Mouse (Mus musculus): ENCODE measurements around the gene Kcnd3. TPM values are rescaled to one million over a fixed set of nuclear protein-coding genes. Genes with fewer than 3 reads are reported as not detected.

The Kcnd3 gene
- polyA plus RNA-seq, 1 experiment: 21.2 TPM

GRCm38 (mm10) chr3:105590056-105590672 lies 138.0 kb downstream of the Kcnd3 start:
- H3K4me3 ChIP-seq (ENCODE audit: insufficient read depth, low read length): no peak overlapping the region
- H3K27ac ChIP-seq (ENCODE audit: insufficient read depth, low read length): no peak overlapping the region
- peaks cover 1% of the 10 kb centered on the region; the same call in 1 of the 2 replicates for H3K4me1 ChIP-seq (ENCODE audit: control insufficient read depth, insufficient read depth, low read length)
- TF ChIP-seq POLR2A (IDR thresholded peaks at IDR 0.05; ENCODE audit: extremely low read depth, insufficient read depth, low read length) (no peak), CTCF (IDR thresholded peaks at IDR 0.05; ENCODE audit: extremely low read depth, insufficient read depth, low read length) (no peak)

GRCm38 (mm10) chr3:105591766-105592165 lies 139.6 kb downstream of the Kcnd3 start:
- Histone ChIP-seq H3K27ac (ENCODE audit: insufficient read depth, low read length) (no peak overlapping the region), H3K4me3 (ENCODE audit: insufficient read depth, low read length) (no peak overlapping the region), H3K4me1 (ENCODE audit: control insufficient read depth, insufficient read depth, low read length) (no peaks in the 10 kb centered on the region; the same call in 1 of the 2 replicates)
- TF ChIP-seq CTCF (IDR thresholded peaks at IDR 0.05; ENCODE audit: extremely low read depth, insufficient read depth, low read length): no peak

- Histone ChIP-seq H3K4me1 (ENCODE audit: control insufficient read depth, insufficient read depth, low read length) (no peaks in the 10 kb centered on the region; the same call in 1 of the 2 replicates), H3K27ac (ENCODE audit: insufficient read depth, low read length) (no peak overlapping the region), H3K4me3 (ENCODE audit: insufficient read depth, low read length) (no peak overlapping the region)
- TF ChIP-seq CTCF (IDR thresholded peaks at IDR 0.05; ENCODE audit: extremely low read depth, insufficient read depth, low read length) (no peak), POLR2A (IDR thresholded peaks at IDR 0.05; ENCODE audit: extremely low read depth, insufficient read depth, low read length) (no peak)
Measured at GRCm38 (mm10) chr3:105592246-105592645, 140.1 kb downstream of the Kcnd3 start.

- peaks cover 2% of the 10 kb centered on the region; the same call in 1 of the 2 replicates for H3K4me1 ChIP-seq (ENCODE audit: control insufficient read depth, insufficient read depth, low read length)
- H3K27ac ChIP-seq (ENCODE audit: insufficient read depth, low read length): no peak overlapping the region
- TF ChIP-seq POLR2A (IDR thresholded peaks at IDR 0.05; ENCODE audit: extremely low read depth, insufficient read depth, low read length) (no peak), CTCF (IDR thresholded peaks at IDR 0.05; ENCODE audit: extremely low read depth, insufficient read depth, low read length) (no peak)
- no peak overlapping the region for H3K4me3 ChIP-seq (ENCODE audit: insufficient read depth, low read length)
Measured at GRCm38 (mm10) chr3:105600483-105600882, 148.4 kb downstream of the Kcnd3 start.

- TF ChIP-seq CTCF (IDR thresholded peaks at IDR 0.05; ENCODE audit: extremely low read depth, insufficient read depth, low read length) (no peak), POLR2A (IDR thresholded peaks at IDR 0.05; ENCODE audit: extremely low read depth, insufficient read depth, low read length) (no peak)
- Histone ChIP-seq H3K4me3 (ENCODE audit: insufficient read depth, low read length) (no peak overlapping the region), H3K27ac (ENCODE audit: insufficient read depth, low read length) (no peak overlapping the region), H3K4me1 (ENCODE audit: control insufficient read depth, insufficient read depth, low read length) (peaks cover 2% of the 10 kb centered on the region; the same call in 1 of the 2 replicates)
Measured at GRCm38 (mm10) chr3:105602966-105603365, 150.8 kb downstream of the Kcnd3 start.

- TF ChIP-seq CTCF (IDR thresholded peaks at IDR 0.05; ENCODE audit: extremely low read depth, insufficient read depth, low read length) (no peak), POLR2A (IDR thresholded peaks at IDR 0.05; ENCODE audit: extremely low read depth, insufficient read depth, low read length) (no peak)
- Histone ChIP-seq H3K27ac (ENCODE audit: insufficient read depth, low read length) (no peak overlapping the region), H3K4me1 (ENCODE audit: control insufficient read depth, insufficient read depth, low read length) (peaks cover 4% of the 10 kb centered on the region; the same call in 1 of the 2 replicates), H3K4me3 (ENCODE audit: insufficient read depth, low read length) (no peak overlapping the region)
Measured at GRCm38 (mm10) chr3:105605726-105606125, 153.6 kb downstream of the Kcnd3 start.

GRCm38 (mm10) chr3:105608857-105609256 lies 156.7 kb downstream of the Kcnd3 start:
- peaks cover 4% of the 10 kb centered on the region for H3K4me1 ChIP-seq (ENCODE audit: control insufficient read depth, insufficient read depth, low read length)
- H3K27ac ChIP-seq (ENCODE audit: insufficient read depth, low read length): no peak overlapping the region
- H3K4me3 ChIP-seq (ENCODE audit: insufficient read depth, low read length): no peak overlapping the region
- TF ChIP-seq CTCF (IDR thresholded peaks at IDR 0.05; ENCODE audit: extremely low read depth, insufficient read depth, low read length) (no peak), POLR2A (IDR thresholded peaks at IDR 0.05; ENCODE audit: extremely low read depth, insufficient read depth, low read length) (no peak)

- peaks cover 4% of the 10 kb centered on the region for H3K4me1 ChIP-seq (ENCODE audit: control insufficient read depth, insufficient read depth, low read length)
- no peak overlapping the region for H3K4me3 ChIP-seq (ENCODE audit: insufficient read depth, low read length)
- TF ChIP-seq CTCF (IDR thresholded peaks at IDR 0.05; ENCODE audit: extremely low read depth, insufficient read depth, low read length): no peak
- no peak for TF ChIP-seq POLR2A (IDR thresholded peaks at IDR 0.05; ENCODE audit: extremely low read depth, insufficient read depth, low read length)
- H3K27ac ChIP-seq (ENCODE audit: insufficient read depth, low read length): no peak overlapping the region
Measured at GRCm38 (mm10) chr3:105611531-105612422, 159.6 kb downstream of the Kcnd3 start.

- TF ChIP-seq CTCF (IDR thresholded peaks at IDR 0.05; ENCODE audit: extremely low read depth, insufficient read depth, low read length): no peak
- no peak for TF ChIP-seq POLR2A (IDR thresholded peaks at IDR 0.05; ENCODE audit: extremely low read depth, insufficient read depth, low read length)
- H3K4me3 ChIP-seq (ENCODE audit: insufficient read depth, low read length): no peak overlapping the region
- H3K4me1 ChIP-seq (ENCODE audit: control insufficient read depth, insufficient read depth, low read length): peaks cover 4% of the 10 kb centered on the region
- H3K27ac ChIP-seq (ENCODE audit: insufficient read depth, low read length): no peak overlapping the region
Measured at GRCm38 (mm10) chr3:105612423-105612814, 160.3 kb downstream of the Kcnd3 start.
